Mouse (Mus musculus) testis, adult 2 months (tissue): ENCODE data around the gene Bmp8b. TPM values are rescaled to one million over a fixed set of nuclear protein-coding genes. Genes with fewer than 3 reads are reported as not detected.

Experiments
- H3K27ac ChIP-seq: fragments of 200-500 bp; 2 replicates; pipeline ENCODE4 v1.5.1; 2012; ENCODE audit warnings: low read depth, low read length; ENCODE audit not compliant: control insufficient read depth, insufficient read depth
- H3K27me3 ChIP-seq: fragments of 200-500 bp; 2 replicates; pipeline ENCODE4 v1.6.1; 2012; ENCODE audit warnings: mild to moderate bottlenecking, low read length, moderate library complexity; ENCODE audit not compliant: control insufficient read depth, insufficient read depth
- H3K36me3 ChIP-seq: fragments of 200-500 bp; 2 replicates; pipeline ENCODE4 v1.6.1; 2012; ENCODE audit warnings: mild to moderate bottlenecking, low read length; ENCODE audit not compliant: control insufficient read depth, insufficient read depth
- H3K4me1 ChIP-seq: fragments of 200-500 bp; 2 replicates; pipeline ENCODE4 v1.6.1; 2012; ENCODE audit warnings: low read length; ENCODE audit not compliant: control insufficient read depth, insufficient read depth
- H3K4me3 ChIP-seq: fragments of 200-500 bp; 2 replicates; pipeline ENCODE4 v1.5.1; 2012; ENCODE audit warnings: low read depth, mild to moderate bottlenecking, low read length, moderate library complexity, mixed read lengths; ENCODE audit not compliant: control insufficient read depth
- CTCF ChIP-seq: fragments of 200-500 bp; IDR thresholded peaks from 2 replicates; pipeline ENCODE4 v1.5.1; 2012; ENCODE audit warnings: low read depth, mild to moderate bottlenecking, inconsistent platforms, low read length, moderate library complexity; ENCODE audit not compliant: control insufficient read depth, insufficient read depth, insufficient replicate concordance
- POLR2A ChIP-seq: fragments of 200-500 bp; IDR thresholded peaks from 2 replicates; pipeline ENCODE4 v1.6.1; 2012; ENCODE audit warnings: low read depth, mild to moderate bottlenecking, inconsistent platforms, low read length, moderate library complexity; ENCODE audit not compliant: control insufficient read depth
- polyA plus RNA-seq: library from polyadenylated mRNA; depleted of rRNA; stranded (reverse); fragments of >200 nt; gene quantifications from 2 replicates; pipeline ENCODE4 v1.2.3, GENCODE M21; 2012

Gene Bmp8b
- polyA plus RNA-seq, 1 experiment, result 2.8 TPM

DNA sequence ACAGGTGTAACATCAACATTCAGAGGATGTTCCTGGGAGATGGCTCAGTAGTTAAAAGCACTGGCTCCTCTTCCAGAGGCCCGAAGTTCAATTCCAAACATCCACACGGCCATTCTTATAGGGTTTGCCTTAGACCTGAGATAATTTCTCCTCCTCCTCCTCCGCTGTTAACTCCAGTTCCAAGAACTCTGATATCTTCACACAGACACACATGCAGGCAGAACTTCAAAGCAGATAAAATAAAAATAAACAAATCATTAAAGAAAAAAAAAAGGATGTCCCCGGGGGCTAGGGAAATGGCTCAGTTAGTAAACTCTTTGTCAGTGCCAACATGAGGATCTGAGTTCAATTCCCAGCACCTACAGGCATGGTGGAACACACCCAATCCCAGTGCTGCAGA is 26.7 kb upstream of the Bmp8b start:
- no peak for TF ChIP-seq POLR2A
- TF ChIP-seq CTCF, result no peak
- no peaks in the 10 kb centered on the region for H3K36me3 ChIP-seq
- no peaks in the 10 kb centered on the region for H3K27me3 ChIP-seq
- H3K4me1 ChIP-seq, result peaks cover 2% of the 10 kb centered on the region
- H3K4me3 ChIP-seq, result no peak overlapping the region
- H3K27ac ChIP-seq, result no peak overlapping the region

DNA sequence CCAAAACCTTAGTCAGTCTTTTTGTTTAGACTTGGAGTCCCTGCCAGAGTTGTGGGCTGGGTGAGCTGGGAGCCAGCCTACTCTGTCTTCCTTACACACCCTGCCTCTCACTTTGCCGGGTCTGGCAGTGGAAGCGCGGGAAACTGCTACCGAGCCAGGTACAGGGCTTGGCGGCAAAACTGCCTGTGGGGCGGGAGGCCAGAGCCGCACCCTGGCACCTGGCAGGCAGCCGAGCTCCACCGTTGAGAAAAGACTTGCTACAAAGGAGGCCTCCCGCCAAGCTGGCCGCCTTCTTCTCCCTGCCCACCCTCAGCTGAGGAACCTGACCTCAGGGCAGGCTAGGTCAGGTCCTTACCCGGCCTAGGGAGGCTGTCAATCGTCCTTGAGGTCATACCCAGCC is 24.2 kb upstream of the Bmp8b start:
- Histone ChIP-seq H3K27ac (no peak overlapping the region), H3K27me3 (no peaks in the 10 kb centered on the region), H3K36me3 (no peaks in the 10 kb centered on the region), H3K4me1 (peaks cover 2% of the 10 kb centered on the region), H3K4me3 (no peak overlapping the region)
- TF ChIP-seq CTCF, result no peak
- TF ChIP-seq POLR2A, result no peak

DNA sequence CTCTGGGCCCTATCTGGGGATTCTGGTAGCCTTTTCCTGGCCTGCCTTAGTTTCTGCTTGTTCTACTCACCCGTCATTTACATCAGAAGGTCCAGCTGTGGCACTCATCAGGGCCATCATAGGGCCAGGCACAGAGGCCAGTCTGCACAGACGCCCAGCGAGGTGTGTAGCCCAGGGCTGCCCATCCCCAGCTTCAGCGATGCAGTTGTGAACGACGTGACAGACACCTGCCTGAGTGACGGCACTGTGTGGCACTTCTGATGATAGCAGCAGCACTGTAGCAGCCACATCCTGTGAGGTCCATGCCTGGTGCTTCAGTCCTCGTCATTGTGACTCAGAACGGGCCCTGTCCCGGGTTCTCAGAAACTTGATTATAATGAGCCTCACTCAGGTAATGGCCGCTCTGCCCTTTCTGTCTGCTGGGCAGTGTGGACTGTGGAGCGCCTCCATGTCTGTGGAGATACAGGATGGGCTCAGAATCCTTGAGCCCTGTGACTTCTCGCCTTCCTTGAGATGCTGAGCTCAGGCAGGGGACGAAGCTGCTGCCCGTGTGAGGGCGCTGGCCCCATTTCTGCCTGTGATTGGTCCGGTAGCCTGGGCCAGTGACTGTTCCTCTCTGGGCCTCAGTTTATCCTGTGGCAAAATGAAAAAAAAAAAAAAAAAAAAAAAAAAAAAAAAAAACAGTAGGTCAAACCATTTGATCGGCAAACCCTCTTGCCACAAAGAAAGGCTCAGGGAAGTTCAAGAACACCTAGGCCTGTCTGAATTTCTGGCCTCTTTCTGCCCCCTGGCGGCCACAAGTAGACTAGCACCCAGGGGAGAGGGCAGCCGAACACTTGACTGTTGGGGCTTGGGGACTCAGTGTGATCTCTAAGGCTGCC is 22.4 kb upstream of the Bmp8b start:
- peak; percentile 93 for TF ChIP-seq CTCF
- no peak for TF ChIP-seq POLR2A
- Histone ChIP-seq H3K27me3 (no peaks in the 10 kb centered on the region), H3K4me3 (peak overlapping the region; percentile 70), H3K36me3 (no peaks in the 10 kb centered on the region), H3K4me1 (peaks cover 2% of the 10 kb centered on the region), H3K27ac (no peak overlapping the region)

GRCm38 (mm10) chr4:123083323-123083902 is 21.6 kb upstream of the Bmp8b start:
- Histone ChIP-seq H3K36me3 (no peaks in the 10 kb centered on the region), H3K4me1 (peaks cover 2% of the 10 kb centered on the region), H3K27me3 (no peaks in the 10 kb centered on the region), H3K27ac (no peak overlapping the region), H3K4me3 (no peak overlapping the region)
- no peak for TF ChIP-seq POLR2A
- no peak for TF ChIP-seq CTCF

DNA sequence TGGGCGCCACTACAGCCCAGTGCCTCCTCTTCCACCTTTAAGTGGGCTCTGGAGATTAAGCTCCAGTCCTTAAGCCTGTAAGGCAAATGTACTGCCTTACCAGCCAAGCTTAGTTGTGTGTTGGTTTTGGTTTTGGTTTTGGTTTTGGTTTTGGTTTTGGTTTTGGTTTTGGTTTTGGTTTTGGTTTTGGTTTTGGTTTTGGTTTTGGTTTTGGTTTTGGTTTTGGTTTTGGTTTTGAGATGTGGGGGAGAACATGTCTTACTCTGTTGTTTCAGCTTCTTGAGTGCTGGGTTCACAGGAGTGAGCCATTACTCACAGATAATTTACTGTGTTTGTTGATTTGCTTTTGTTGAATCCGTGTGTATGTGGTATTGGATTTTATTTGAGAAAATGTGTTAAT is 19.7 kb upstream of the Bmp8b start:
- Histone ChIP-seq H3K4me1 (peaks cover 2% of the 10 kb centered on the region), H3K27me3 (no peaks in the 10 kb centered on the region), H3K27ac (no peak overlapping the region), H3K36me3 (no peaks in the 10 kb centered on the region), H3K4me3 (no peak overlapping the region)
- TF ChIP-seq POLR2A, result no peak
- no peak for TF ChIP-seq CTCF

DNA sequence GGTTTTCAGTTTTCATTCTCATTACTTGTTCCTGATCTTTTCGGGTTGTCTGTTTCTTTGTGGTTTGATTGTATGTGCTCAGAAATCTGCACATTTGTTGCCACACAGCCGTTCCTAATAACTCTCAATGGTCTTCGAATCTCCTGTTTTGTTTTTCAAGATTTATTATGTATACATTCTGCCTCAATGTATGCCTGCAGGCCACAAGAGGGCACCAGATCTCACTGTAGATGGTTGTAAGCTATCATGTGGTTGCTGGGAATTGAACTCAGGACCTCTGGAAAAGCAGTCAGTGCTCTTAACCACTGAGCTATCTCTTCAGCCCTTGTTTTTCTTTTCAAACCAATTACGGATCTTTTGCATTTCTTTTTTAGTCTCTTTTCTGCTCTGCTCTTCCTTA is 18.6 kb upstream of the Bmp8b start:
- no peaks in the 10 kb centered on the region for H3K36me3 ChIP-seq
- no peaks in the 10 kb centered on the region for H3K27me3 ChIP-seq
- H3K4me1 ChIP-seq, result peaks cover 2% of the 10 kb centered on the region
- H3K4me3 ChIP-seq, result no peak overlapping the region
- no peak overlapping the region for H3K27ac ChIP-seq
- no peak for TF ChIP-seq POLR2A
- TF ChIP-seq CTCF, result no peak

GRCm38 (mm10) chr4:123092621-123093020 is 12.3 kb upstream of the Bmp8b start:
- Histone ChIP-seq H3K36me3 (no peaks in the 10 kb centered on the region), H3K4me1 (peaks cover 3% of the 10 kb centered on the region; the same call in 1 of the 2 replicates), H3K27ac (no peak overlapping the region), H3K4me3 (no peak overlapping the region), H3K27me3 (no peaks in the 10 kb centered on the region)
- TF ChIP-seq CTCF (no peak), POLR2A (no peak)
